Mouse (Mus musculus) left cerebral cortex, adult 11 months (tissue): Measurements from ENCODE around the gene Txnrd1.

ENCODE experiments used
- DNase-seq: peaks from one replicate; pipeline ENCODE4 v3.0.0; 2022; ENCODE audit warnings: low spot score

Gene Txnrd1

DNA sequence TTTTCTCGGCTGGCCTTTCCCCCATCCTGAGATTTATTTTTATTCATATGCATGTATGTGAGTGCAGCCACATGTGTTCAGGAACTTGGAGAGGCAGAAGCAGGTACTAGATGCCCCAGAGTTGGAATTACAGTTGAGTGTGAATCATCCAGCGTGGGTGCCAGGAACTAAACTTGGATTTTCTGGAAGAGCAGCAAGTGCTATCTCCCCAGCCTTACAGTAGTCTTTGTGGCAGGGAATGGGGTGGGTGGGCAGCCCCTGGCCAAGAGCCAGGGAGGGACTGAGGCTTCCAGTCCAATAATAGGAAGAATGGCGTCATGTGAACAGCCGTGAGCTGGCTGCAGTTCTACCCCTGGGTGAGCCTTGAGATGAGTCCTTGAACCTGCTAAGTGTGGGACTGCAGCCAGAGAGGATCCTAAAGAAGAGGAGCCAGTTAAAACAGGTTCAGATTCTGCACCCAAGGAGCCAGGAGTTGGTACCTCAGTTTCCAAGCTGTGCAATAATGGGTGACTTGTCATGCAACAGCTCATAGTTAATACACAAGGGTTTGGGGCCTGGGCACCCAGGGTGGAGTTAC is 85.7 kb downstream of the Txnrd1 start:
- no peak for DNase-seq

DNA sequence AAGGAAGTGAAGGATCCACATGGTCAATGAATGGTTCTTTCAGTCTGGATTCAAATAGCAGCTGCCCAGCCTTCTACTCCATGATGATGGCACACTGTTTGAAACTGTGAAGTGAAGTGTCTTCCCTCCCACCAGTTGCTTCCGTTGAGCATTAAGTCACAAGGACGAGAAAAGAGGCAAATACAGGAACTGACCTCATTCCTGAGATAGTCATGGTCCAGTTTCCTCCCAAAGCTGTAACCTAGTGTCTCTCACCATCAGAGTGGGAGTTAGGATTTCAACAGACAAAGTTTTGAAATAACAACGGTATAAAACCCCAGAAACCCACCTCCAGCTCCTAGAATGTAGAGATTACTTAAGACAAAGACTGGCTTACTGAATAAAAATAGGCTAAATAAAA is 89.8 kb downstream of the Txnrd1 start:
- no peak for DNase-seq

DNA sequence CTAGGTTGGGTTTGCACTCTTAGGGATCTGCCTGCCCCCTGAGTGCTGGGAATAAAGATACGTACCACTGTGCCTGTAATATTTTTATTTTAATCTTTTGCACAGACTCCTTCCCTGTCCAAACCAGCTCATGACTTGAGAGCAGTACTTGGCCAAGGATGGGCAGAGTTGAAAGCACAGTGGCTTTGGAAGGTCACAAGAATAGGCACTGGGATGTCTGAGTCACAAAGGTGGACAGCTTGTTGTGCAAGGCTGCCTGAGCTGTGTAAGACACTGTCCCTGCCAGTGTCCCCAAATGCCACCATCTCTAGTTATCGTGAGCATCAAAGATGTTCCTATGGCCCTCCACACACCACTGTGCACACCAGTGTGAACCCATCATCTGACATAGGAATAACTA is 91.0 kb downstream of the Txnrd1 start:
- DNase-seq, result no peak

DNA sequence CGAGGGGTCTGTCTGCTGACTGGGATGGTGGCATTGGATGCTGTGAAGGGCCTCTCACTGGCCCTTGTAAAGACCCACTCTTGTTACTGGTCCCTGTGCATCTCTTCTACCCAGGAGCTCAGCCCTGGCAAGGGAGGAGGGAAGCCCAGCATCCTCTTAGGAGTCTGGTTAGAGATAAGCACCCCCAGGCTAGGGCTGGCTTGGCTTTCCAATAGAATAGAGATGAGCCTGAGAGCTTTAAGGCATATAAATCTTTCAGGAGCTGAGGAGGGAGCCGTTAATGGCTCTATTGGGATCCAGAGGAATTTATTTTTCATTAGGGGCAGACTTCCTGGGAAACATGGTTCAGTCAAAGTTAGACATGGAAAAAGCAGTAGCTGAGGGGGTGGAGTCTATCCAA is 91.9 kb downstream of the Txnrd1 start:
- no peak for DNase-seq

DNA sequence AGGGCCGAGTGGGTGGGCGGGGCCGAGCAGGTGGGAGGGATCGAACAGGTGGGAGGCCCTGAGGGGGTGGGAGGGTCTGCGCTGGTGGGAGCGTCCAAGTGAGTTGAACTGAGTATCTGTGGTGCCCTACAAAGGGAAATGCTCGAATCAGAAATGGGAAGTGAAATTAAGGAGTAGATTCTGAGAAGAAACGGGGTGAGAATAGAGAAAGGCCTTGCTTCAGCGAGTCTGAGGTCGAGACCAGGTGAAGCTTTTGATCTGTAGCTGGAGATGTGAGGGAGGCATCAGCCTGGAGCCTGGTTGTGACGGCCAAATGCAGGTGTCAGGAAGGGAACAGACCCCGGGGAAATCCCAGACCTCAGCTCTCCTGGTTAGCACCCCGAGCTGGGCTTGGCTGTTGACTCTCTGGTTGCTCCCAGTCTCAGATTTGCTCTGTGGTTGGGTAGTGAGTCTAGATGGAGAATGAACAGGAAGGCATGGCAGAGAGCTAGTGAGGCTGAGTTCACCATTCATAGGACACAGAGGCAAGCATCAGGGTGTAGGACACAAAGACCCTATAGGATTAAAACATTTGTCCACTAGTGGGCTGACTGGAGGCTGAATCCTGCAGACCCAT is 101.4 kb downstream of the Txnrd1 start:
- DNase-seq, result no peak

DNA sequence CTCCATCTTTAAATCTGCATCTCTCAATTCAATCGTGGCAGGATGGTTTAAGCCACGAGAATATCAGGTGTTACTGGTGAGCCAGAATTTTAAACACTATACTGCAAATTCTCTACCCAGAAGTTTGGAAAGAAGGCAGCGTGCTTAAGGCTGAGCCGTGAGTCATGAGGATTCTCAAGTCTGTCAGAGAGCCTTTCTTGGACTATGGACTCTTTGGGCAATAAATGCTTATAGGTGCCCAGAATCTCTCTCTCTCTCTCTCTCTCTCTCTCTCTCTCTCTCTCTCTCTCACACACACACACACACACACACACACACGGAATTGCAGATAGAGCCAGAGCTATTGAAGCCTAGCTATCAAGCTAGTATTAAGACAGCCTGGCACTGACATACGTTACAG is 102.0 kb downstream of the Txnrd1 start:
- DNase-seq, result no peak
